Mouse (Mus musculus) midbrain, embryonic 13.5 days (tissue): ENCODE results near the gene Lsm14b. TPM values are rescaled to one million over a fixed set of nuclear protein-coding genes. Genes with fewer than 3 reads are reported as not detected.

Experiments
- ATAC-seq: fragments of 200-750 bp; cut with Nextera tagmentation; 2 replicates; pipeline ENCODE4 v1.8.0; 2017; ENCODE audit warnings: mild to moderate bottlenecking, moderate TSS enrichment, moderate library complexity
- H3K27ac ChIP-seq: fragments of 300-500 bp; sonication (generic); 2 replicates; pipeline ENCODE4 v1.5.1; 2015; ENCODE audit warnings: inconsistent platforms, mild to moderate bottlenecking, moderate library complexity
- H3K27me3 ChIP-seq: fragments of 300-500 bp; sonication (generic); 2 replicates; pipeline ENCODE4 v1.6.1; 2015; ENCODE audit warnings: mild to moderate bottlenecking, inconsistent platforms
- H3K36me3 ChIP-seq: fragments of 300-500 bp; sonication (generic); 2 replicates; pipeline ENCODE4 v1.6.1; 2015; ENCODE audit warnings: mild to moderate bottlenecking, inconsistent platforms
- H3K4me1 ChIP-seq: fragments of 300-500 bp; sonication (generic); replicated peaks from 2 replicates; pipeline ENCODE4 v1.6.1; 2015; ENCODE audit warnings: inconsistent platforms
- H3K4me2 ChIP-seq: fragments of 300-500 bp; sonication (generic); replicated peaks from 2 replicates; pipeline ENCODE4 v1.6.1; 2015; ENCODE audit warnings: moderate library complexity, mild to moderate bottlenecking, inconsistent platforms
- H3K4me3 ChIP-seq: fragments of 300-500 bp; sonication (generic); replicated peaks from 2 replicates; pipeline ENCODE4 v1.5.1; 2015; ENCODE audit warnings: mild to moderate bottlenecking, inconsistent platforms
- H3K9ac ChIP-seq: fragments of 300-500 bp; sonication (generic); replicated peaks from 2 replicates; pipeline ENCODE4 v1.6.1; 2015; ENCODE audit warnings: mild to moderate bottlenecking, inconsistent platforms
- H3K9me3 ChIP-seq: fragments of 300-500 bp; sonication (generic); 2 replicates; pipeline ENCODE4 v1.6.1; 2016; ENCODE audit warnings: mild to moderate bottlenecking, inconsistent platforms
- WGBS: fragments of 180-500 bp; shearing (Covaris S2); methylation state at CpG from one replicate; pipeline ENCODE4 v1.1.7; 2015; 5-methylcytosine and 5-hydroxymethylcytosine counted together
- polyA plus RNA-seq: library from polyadenylated mRNA; unstranded; fragments of >200 nt; fragmentation: Nextera tagmentation; extraction: Ambion mirVana; gene quantifications from 2 replicates; pipeline ENCODE4 v1.2.1, GENCODE M21; 2015

Lsm14b gene
- polyA plus RNA-seq = 20.9 and 24.8 TPM in 2 replicates

DNA sequence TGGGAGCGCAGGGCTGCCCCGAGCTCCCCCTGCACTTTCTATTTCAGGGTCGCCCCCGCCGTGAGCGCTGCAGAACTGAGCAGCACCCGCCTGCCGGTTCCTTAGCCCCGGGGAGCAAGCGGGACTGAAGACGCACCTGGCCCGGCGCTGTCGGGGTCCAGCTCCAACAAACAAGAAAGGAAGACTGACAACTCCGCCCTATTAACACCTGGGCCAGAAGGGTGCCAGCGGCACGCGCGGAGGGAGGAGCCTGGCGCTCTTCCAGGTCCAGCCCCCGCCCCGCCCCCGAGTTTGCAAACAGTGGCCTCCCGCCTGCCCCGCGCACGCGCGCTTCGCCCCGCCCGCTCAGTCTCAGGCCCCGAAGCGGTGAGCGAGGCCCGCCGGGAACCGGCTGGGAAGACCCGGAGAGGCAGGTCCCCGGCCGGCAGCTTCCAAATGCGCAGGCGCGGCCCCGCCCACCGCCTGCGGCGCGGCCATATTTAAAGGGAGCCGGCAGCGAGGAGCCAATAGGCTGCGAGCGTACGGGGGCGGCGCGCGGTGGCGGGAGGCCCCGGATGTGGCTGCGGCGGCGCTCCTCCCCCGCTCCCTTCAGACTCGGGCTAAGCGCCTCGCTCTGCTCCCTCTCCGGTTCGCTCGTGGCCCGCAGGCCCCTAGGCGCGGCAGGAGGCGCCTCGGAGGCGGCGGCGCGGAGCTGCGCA is at the start of gene Lsm14b:
Gene Lsm14b, plus strand, starts transcription at position 587 of the 698 bp plus-strand sequence.
- H3K4me3 ChIP-seq = peak within 1 kb of the TSS; percentile 100
- H3K9ac ChIP-seq = peak within 1 kb of the TSS; percentile 99
- under 1% methylated on average over 56 of the region's 80 CpGs for WGBS
- peaks cover 27% of the 10 kb centered on the region for H3K27me3 ChIP-seq
- no peaks in the 10 kb centered on the region for H3K9me3 ChIP-seq
- H3K27ac ChIP-seq = peak within 1 kb of the TSS; percentile 96
- peak; percentile 96 for ATAC-seq
- H3K4me2 ChIP-seq = peak within 1 kb of the TSS; percentile 98
- H3K36me3 ChIP-seq = peaks cover 22% of the 10 kb centered on the region
- H3K4me1 ChIP-seq = peaks cover 43% of the 10 kb centered on the region

DNA sequence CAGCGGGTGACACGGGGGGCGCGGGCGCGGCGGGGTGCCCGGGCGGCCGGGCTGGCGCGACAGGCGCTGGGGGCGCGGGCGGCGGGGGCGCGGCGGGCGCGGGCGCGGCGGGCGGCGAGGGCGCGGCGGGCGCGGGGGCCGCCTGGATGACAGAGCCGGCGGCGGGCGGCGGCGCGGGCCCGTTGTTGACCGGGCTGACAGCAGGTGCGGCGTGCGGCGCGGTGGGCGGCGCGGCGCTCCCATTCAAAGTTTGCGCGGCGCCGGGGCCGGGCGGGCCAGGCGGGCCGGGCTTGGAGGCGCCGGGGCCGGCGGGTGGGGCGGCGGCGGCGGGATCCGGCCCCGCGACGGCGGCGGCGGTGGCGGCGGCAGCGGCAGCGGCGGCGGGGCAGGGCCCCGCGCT is 48.9 kb upstream of the Lsm14b start:
- peak overlapping the region; percentile 94 for H3K9ac ChIP-seq
- H3K4me3 ChIP-seq = peak overlapping the region; percentile 86
- no peaks in the 10 kb centered on the region for H3K36me3 ChIP-seq
- H3K27ac ChIP-seq = peak overlapping the region; percentile 97
- no peaks in the 10 kb centered on the region for H3K27me3 ChIP-seq
- no peak for ATAC-seq
- H3K4me2 ChIP-seq = peak overlapping the region; percentile 100
- under 1% methylated on average over 29 of the region's 82 CpGs for WGBS
- peaks cover 55% of the 10 kb centered on the region for H3K4me1 ChIP-seq
- H3K9me3 ChIP-seq = no peaks in the 10 kb centered on the region

DNA sequence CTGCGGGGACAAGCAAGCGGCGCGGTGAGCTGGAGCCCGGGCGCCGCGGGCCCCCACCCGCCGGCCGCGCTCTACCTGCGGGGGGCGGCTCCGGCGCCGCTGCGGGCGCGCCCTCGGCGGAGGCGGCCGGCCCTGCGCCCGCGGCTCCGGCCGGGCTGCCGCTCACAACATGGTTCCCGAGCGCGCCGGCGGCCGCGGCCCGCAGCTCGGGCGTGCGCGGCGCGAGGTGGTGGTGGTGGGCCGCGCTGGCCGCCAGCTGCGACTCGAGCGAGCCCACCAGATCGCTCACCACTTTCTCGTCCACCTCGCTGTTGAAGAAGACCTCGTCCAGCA is 48.5 kb upstream of the Lsm14b start:
- ATAC-seq = no peak
- Histone ChIP-seq H3K27ac (peak overlapping the region; percentile 97), H3K4me2 (peak overlapping the region; percentile 100), H3K9ac (peak overlapping the region; percentile 94), H3K4me1 (peaks cover 51% of the 10 kb centered on the region), H3K27me3 (no peaks in the 10 kb centered on the region), H3K36me3 (no peaks in the 10 kb centered on the region), H3K9me3 (no peaks in the 10 kb centered on the region), H3K4me3 (peak overlapping the region; percentile 86)
- under 1% methylated on average over 53 of the region's 54 CpGs for WGBS

- Histone ChIP-seq H3K27me3 (no peaks in the 10 kb centered on the region), H3K4me2 (peak within 1 kb of the TSS; percentile 100), H3K27ac (peak within 1 kb of the TSS; percentile 97), H3K9me3 (no peaks in the 10 kb centered on the region), H3K9ac (peak within 1 kb of the TSS; percentile 94), H3K36me3 (no peaks in the 10 kb centered on the region), H3K4me3 (peak within 1 kb of the TSS; percentile 86), H3K4me1 (peaks cover 45% of the 10 kb centered on the region)
- under 1% methylated on average over 66 of the region's 84 CpGs for WGBS
- peak; percentile 94 for ATAC-seq
Observed at GRCm38 (mm10) chr2:179976628-179977343, 48.0 kb upstream of the Lsm14b start, which contains the start of gene Taf4. Taf4 (minus strand) TSS chr2:179976646.

DNA sequence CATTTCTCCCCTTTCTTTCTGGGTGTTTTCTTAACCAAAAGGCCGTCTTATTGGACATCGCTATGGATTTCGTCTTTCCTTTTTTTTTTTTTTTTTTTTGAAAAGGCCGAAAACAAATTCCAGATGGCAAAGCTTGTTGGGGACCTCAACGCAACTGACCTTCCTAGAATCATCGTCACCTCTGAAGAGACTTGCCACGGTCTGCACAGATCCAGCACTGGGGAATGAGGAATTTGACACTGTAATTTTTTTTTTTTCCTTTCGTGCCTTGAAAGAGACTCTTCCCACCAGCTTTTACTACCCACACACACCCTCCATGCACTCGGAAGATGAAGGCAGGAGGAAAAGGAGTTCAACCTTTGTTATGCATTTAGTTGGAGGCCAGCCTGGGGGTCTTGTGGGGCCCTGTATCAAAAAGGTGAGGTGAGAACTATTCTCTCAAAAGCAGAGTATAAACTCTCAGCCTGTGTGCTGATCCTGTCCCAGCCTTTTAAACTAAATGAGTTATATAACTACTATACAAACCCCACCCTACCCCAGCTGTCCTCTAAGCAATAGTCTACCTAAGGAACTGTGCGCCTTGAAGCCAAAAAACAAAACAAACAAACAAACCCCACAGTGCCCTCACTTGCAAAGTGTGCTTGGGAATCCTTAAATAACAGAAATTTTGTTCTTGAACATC is 47.3 kb upstream of the Lsm14b start:
- H3K4me1 ChIP-seq = peaks cover 39% of the 10 kb centered on the region
- H3K27me3 ChIP-seq = no peaks in the 10 kb centered on the region
- H3K9ac ChIP-seq = peak overlapping the region; percentile 94
- H3K9me3 ChIP-seq = no peaks in the 10 kb centered on the region
- no peaks in the 10 kb centered on the region for H3K36me3 ChIP-seq
- H3K27ac ChIP-seq = peak overlapping the region; percentile 97
- peak overlapping the region; percentile 86 for H3K4me3 ChIP-seq
- 10% methylated on average over 10 of the region's 10 CpGs for WGBS
- H3K4me2 ChIP-seq = peak overlapping the region; percentile 57
- no peak for ATAC-seq

DNA sequence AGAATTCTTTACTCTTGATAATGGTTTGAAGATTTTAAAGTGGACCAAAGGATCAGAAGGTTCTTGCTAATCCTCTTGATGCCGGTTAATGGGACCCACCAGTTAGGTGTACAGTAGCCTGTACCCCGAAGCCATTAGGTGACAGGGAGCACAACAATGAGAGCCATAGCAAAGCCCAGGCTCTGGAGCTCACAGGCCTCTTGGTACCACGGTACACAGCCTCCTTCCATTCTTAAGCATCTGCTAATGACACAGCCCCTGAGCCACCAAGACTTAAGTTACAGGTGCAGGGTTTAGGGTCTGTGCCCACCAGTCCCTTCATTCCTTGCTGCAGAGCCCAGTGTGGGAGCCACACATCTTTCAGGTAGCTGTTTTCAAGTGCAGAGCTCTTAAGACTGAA is 46.5 kb upstream of the Lsm14b start:
- Histone ChIP-seq H3K27me3 (no peaks in the 10 kb centered on the region), H3K9me3 (no peaks in the 10 kb centered on the region), H3K9ac (no peak overlapping the region), H3K4me2 (peak overlapping the region; percentile 57), H3K4me1 (peaks cover 31% of the 10 kb centered on the region), H3K4me3 (peak overlapping the region; percentile 86; the same call in 1 of the 2 replicates), H3K27ac (no peak overlapping the region), H3K36me3 (no peaks in the 10 kb centered on the region)
- WGBS = 77% methylated on average over 3 of the region's 3 CpGs
- no peak for ATAC-seq

- Histone ChIP-seq H3K27me3 (no peaks in the 10 kb centered on the region), H3K9me3 (no peaks in the 10 kb centered on the region), H3K36me3 (no peaks in the 10 kb centered on the region), H3K4me1 (peaks cover 16% of the 10 kb centered on the region), H3K4me3 (no peak overlapping the region), H3K4me2 (no peak overlapping the region), H3K9ac (no peak overlapping the region), H3K27ac (no peak overlapping the region)
- no peak for ATAC-seq
- 74% methylated on average over 8 of the region's 8 CpGs for WGBS
Observed at GRCm38 (mm10) chr2:179979836-179980235, 45.0 kb upstream of the Lsm14b start.

GRCm38 (mm10) chr2:179980616-179981015 is 44.2 kb upstream of the Lsm14b start:
- H3K4me3 ChIP-seq = no peak overlapping the region
- no peak overlapping the region for H3K27ac ChIP-seq
- no peak overlapping the region for H3K9ac ChIP-seq
- no peaks in the 10 kb centered on the region for H3K36me3 ChIP-seq
- no peaks in the 10 kb centered on the region for H3K27me3 ChIP-seq
- H3K9me3 ChIP-seq = no peaks in the 10 kb centered on the region
- 62% methylated on average over 4 of the region's 4 CpGs for WGBS
- H3K4me1 ChIP-seq = peaks cover 12% of the 10 kb centered on the region
- ATAC-seq = no peak
- H3K4me2 ChIP-seq = no peak overlapping the region

GRCm38 (mm10) chr2:179982715-179983114 is 42.1 kb upstream of the Lsm14b start:
- Histone ChIP-seq H3K4me2 (no peak overlapping the region), H3K9ac (no peak overlapping the region), H3K4me3 (no peak overlapping the region), H3K9me3 (no peaks in the 10 kb centered on the region), H3K4me1 (peaks cover 8% of the 10 kb centered on the region), H3K27ac (no peak overlapping the region), H3K36me3 (no peaks in the 10 kb centered on the region), H3K27me3 (no peaks in the 10 kb centered on the region)
- 79% methylated on average over 3 of the region's 3 CpGs for WGBS
- no peak for ATAC-seq

GRCm38 (mm10) chr2:179984830-179985229 is 40.0 kb upstream of the Lsm14b start:
- no peaks in the 10 kb centered on the region for H3K27me3 ChIP-seq
- 47% methylated on average over 7 of the region's 7 CpGs for WGBS
- H3K4me1 ChIP-seq = no peaks in the 10 kb centered on the region
- no peak overlapping the region for H3K4me2 ChIP-seq
- H3K9ac ChIP-seq = no peak overlapping the region
- no peaks in the 10 kb centered on the region for H3K9me3 ChIP-seq
- no peak overlapping the region for H3K27ac ChIP-seq
- no peak overlapping the region for H3K4me3 ChIP-seq
- no peaks in the 10 kb centered on the region for H3K36me3 ChIP-seq
- ATAC-seq = no peak

DNA sequence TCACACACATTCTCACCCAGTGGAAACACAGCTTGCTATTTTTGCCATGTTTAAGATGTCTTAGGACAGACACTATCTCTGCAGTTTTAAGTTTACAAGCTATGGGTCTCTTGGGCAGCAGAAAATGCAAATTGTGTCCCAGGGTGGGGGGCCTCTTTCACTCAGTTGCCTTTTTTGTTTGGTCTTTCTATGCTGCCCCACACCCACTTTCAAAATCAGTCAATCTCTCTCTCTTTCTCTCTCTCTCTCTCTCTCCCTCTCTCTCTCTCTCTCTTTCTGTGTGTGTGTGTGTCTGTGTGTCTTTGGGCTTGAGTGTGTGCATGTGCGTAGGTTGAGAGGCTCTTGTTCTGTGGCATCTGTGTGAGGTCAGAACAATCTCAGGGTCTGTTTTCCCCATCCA is 39.1 kb upstream of the Lsm14b start:
- ATAC-seq = no peak
- Histone ChIP-seq H3K9me3 (no peaks in the 10 kb centered on the region), H3K4me3 (no peak overlapping the region), H3K4me2 (no peak overlapping the region), H3K27ac (no peak overlapping the region), H3K36me3 (no peaks in the 10 kb centered on the region), H3K4me1 (no peaks in the 10 kb centered on the region), H3K27me3 (no peaks in the 10 kb centered on the region), H3K9ac (no peak overlapping the region)
- WGBS = 73% methylated on average over 1 of the region's 1 CpGs

DNA sequence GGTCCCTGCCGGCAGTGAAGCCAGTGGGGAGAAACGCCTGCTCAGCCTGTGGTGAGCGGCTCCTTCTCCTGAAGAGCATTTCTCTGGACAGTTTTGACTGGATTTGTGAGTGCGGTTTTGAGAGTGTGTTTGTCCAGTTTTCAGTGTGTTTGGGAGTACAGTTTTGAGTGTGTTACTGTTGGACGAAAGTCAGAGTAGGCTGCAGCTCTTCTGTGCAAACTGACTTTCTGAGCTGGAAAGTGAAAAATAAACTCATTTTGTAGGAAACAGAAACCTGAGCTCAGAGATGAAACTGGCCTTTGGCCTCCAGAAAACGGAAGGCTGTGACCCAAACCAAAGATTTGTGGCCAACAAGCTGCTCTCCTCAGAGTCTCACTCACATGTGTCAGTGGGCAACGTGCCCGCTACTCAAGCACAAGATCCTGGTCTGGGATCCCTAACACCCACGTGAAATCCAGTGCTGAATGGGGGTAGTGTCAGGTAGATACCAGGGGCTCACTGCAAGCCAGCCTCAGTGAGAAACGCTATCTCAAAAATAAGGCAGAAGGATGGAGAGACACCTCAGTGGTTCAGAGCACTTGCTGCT is 38.3 kb upstream of the Lsm14b start:
- Histone ChIP-seq H3K9ac (no peak overlapping the region), H3K4me2 (no peak overlapping the region), H3K27me3 (no peaks in the 10 kb centered on the region), H3K36me3 (no peaks in the 10 kb centered on the region), H3K9me3 (no peaks in the 10 kb centered on the region), H3K4me1 (no peaks in the 10 kb centered on the region), H3K4me3 (no peak overlapping the region), H3K27ac (no peak overlapping the region)
- no peak for ATAC-seq
- 79% methylated on average over 10 of the region's 10 CpGs for WGBS
